Mouse (Mus musculus) skeletal muscle tissue, adult 2 months (tissue): Measurements from ENCODE around the gene Cdh3.
"Not testable (repeated sequence)": the region's sequence is repeated elsewhere in the genome, so short reads cannot be mapped to it uniquely, and the experiment has no call there.

Experiments used
- DNase-seq: peaks from one replicate; pipeline ENCODE4 v3.0.0-alpha.2; 2012; ENCODE audit warnings: low read depth, low spot score

The Cdh3 gene

GRCm38 (mm10) chr8:106571551-106572172, 61.0 kb downstream of the Cdh3 start:
- no peak for DNase-seq

- not testable (repeated sequence) for DNase-seq
These were observed 61.5 kb downstream of the Cdh3 start for GRCm38 (mm10) chr8:106572175-106572574.

- DNase-seq = not testable (repeated sequence)
These were observed 62.5 kb downstream of the Cdh3 start, which contains the start of gene Gm10073 for GRCm38 (mm10) chr8:106573168-106573567. Gene Gm10073, minus strand, starts transcription at chr8:106573461.

- no peak for DNase-seq
These were observed 63.6 kb downstream of the Cdh3 start for GRCm38 (mm10) chr8:106574283-106574682.

GRCm38 (mm10) chr8:106576849-106577555, 66.3 kb downstream of the Cdh3 start:
- peak; percentile 59 for DNase-seq

GRCm38 (mm10) chr8:106579510-106579909, 68.8 kb downstream of the Cdh3 start:
- DNase-seq = no peak

GRCm38 (mm10) chr8:106581344-106582088, 70.8 kb downstream of the Cdh3 start:
- DNase-seq = no peak

- DNase-seq = no peak
These were observed 74.4 kb downstream of the Cdh3 start for GRCm38 (mm10) chr8:106584942-106585670.

GRCm38 (mm10) chr8:106585671-106586037, 75.0 kb downstream of the Cdh3 start:
- no peak for DNase-seq

GRCm38 (mm10) chr8:106586896-106587295, 76.2 kb downstream of the Cdh3 start:
- peak; percentile 13 for DNase-seq

GRCm38 (mm10) chr8:106588443-106589431, 78.0 kb downstream of the Cdh3 start:
- no peak for DNase-seq

- DNase-seq = no peak
These were observed 81.8 kb downstream of the Cdh3 start for GRCm38 (mm10) chr8:106592458-106592857.

- DNase-seq = not testable (repeated sequence)
These were observed 84.9 kb downstream of the Cdh3 start for GRCm38 (mm10) chr8:106595623-106596022.

GRCm38 (mm10) chr8:106597067-106597466, 86.4 kb downstream of the Cdh3 start:
- no peak for DNase-seq

GRCm38 (mm10) chr8:106599265-106599979, 88.7 kb downstream of the Cdh3 start:
- DNase-seq = no peak

GRCm38 (mm10) chr8:106603131-106603819, 92.6 kb downstream of the Cdh3 start, which contains the start of gene Cdh1:
Gene Cdh1, plus strand, starts transcription at chr8:106603351.
- no peak for DNase-seq

GRCm38 (mm10) chr8:106603933-106604332, 93.2 kb downstream of the Cdh3 start:
- DNase-seq = no peak

GRCm38 (mm10) chr8:106605657-106606056, 95.0 kb downstream of the Cdh3 start:
- DNase-seq = no peak

- no peak for DNase-seq
These were observed 95.4 kb downstream of the Cdh3 start for GRCm38 (mm10) chr8:106606121-106606520.
